Mouse (Mus musculus): ENCODE data around the gene Xpr1. TPM values are rescaled to one million over a fixed set of nuclear protein-coding genes. Genes with fewer than 3 reads are reported as not detected.

Gene Xpr1
- polyA plus RNA-seq, 1 experiment from 2014 or later, result 7.5 TPM

DNA sequence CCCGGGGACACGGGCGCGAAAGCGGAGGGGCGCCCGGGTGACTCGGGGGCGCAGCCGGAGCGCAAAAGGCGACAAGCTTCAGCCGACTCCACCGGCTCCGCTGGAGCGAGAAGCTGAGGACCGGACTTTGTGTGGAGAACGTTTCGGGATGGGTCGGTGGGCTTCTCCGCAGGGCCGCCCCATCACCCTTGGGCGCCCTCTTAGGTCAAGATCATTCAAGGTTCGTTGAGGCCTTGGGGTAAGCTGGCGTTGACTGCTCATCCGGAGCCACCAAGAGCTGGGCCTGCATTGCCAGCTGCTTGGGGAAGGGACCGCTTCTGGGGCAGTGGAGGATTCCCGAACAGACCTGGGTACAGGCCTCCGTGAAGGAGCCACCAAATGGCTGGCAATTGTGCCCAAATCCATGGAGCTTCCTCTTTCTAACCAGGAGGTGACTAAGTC lies 172.4 kb downstream of the Xpr1 start:
- WGBS, result 3% methylated on average over 27 of the region's 29 CpGs

DNA sequence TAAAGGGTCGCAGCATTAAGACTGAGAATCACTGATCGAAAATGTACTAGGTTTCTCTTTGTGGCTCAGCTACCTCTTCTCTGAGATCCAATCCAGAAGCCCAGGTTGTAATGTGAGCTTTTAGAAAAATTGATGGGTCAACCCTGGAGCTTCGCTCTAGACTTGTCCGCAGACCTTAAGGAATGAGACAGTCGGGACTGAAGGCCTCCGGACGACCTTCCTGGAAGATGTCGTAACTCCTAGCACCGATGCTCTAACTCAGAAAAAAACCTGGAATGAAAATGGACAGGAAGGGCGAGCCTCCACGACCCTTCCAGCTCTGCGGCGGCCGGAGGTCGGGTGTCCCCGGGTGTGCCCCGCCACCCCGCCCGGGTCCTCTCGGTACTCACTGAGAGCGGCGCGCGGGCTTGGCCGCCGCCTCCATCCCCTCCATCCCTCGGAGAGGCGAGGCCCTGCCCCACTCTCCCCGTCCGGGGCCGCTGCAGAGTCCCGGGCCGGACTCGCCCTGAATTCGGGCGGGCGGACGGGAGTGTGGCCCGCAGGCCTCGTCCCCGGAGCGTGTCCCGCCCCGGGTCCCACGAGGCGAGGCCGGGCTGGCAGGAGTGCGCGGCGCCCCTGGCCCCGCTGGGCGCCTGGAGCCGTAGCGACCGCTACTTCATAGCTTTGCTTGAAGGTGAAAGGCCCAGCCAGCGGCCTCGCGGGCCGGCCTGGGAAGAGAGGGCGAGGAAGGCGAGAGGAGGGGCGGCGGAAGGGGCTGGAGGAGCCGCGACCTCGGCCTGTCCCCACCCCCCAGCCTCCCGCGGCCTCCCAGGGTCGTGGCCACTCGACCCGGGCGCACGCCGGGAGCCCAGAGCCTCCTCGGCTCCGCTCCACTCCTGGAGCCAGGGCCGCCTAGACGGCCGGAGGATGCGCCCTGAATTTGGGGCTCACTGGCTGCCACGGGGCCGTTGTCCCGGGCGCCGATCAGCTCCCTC lies 173.1 kb downstream of the Xpr1 start, which contains the start of gene BC034090:
TSS of gene BC034090 (minus strand) at position 648 of the 974 bp plus-strand sequence.
- peak; percentile 87 for ATAC-seq (ENCODE audit: low read depth)
- whole genome bisulfite sequencing, result 2% methylated on average over 62 of the region's 85 CpGs
- H3K9ac ChIP-seq (ENCODE audit: low read length), result peak within 1 kb of the TSS; percentile 73
- H3K27me3 ChIP-seq (ENCODE audit: control insufficient read depth, insufficient read depth, low read depth, low read length), result peaks cover 4% of the 10 kb centered on the region; the same call in 1 of the 2 replicates
- H3K36me3 ChIP-seq (ENCODE audit: control insufficient read depth, insufficient read depth, low read length), result no peaks in the 10 kb centered on the region
- H3K4me1 ChIP-seq (replicated peaks; ENCODE audit: control insufficient read depth, insufficient read depth, low read length), result peaks cover 4% of the 10 kb centered on the region; the same call in 1 of the 2 replicates
- H3K4me3 ChIP-seq (ENCODE audit: low read length), result peak within 1 kb of the TSS; percentile 67
- H3K4me2 ChIP-seq (ENCODE audit: low read depth, low read length), result peak within 1 kb of the TSS; percentile 84
- peak within 1 kb of the TSS; percentile 74 for H3K27ac ChIP-seq (ENCODE audit: low read length)
- H3K9me3 ChIP-seq (ENCODE audit: control insufficient read depth, low read length), result no peaks in the 10 kb centered on the region

More for the DNA sequence above, 172.4 kb downstream of the Xpr1 start:
- Histone ChIP-seq H3K36me3 (ENCODE audit: control insufficient read depth, insufficient read depth, low read length) (no peaks in the 10 kb centered on the region), H3K27me3 (ENCODE audit: control insufficient read depth, insufficient read depth, low read depth, low read length) (peaks cover 4% of the 10 kb centered on the region; the same call in 1 of the 2 replicates), H3K4me2 (ENCODE audit: low read depth, low read length) (peak overlapping the region; percentile 84), H3K9me3 (ENCODE audit: control insufficient read depth, low read length) (no peaks in the 10 kb centered on the region), H3K4me3 (ENCODE audit: low read length) (peak overlapping the region; percentile 67), H3K9ac (ENCODE audit: low read length) (peak overlapping the region; percentile 73), H3K27ac (ENCODE audit: low read length) (peak overlapping the region; percentile 74), H3K4me1 (replicated peaks; ENCODE audit: control insufficient read depth, insufficient read depth, low read length) (peaks cover 4% of the 10 kb centered on the region; the same call in 1 of the 2 replicates)
- ATAC-seq (ENCODE audit: low read depth), result peak; percentile 29

DNA sequence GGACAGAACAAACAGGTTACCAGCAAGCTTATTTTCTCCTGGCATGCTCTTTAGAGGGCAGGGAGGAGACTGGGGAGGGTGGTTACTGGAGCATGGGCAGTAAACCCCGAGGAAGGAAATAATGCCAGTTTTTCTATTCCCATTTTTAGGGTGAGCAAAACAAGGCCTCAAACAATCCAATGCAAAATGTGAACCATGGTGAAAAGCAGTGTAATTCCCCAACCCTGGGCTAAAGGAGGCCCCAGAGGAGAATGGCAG lies 174.8 kb downstream of the Xpr1 start:
- no peak for ATAC-seq (ENCODE audit: low read depth)
- Histone ChIP-seq H3K27ac (ENCODE audit: low read length) (no peak overlapping the region), H3K9me3 (ENCODE audit: control insufficient read depth, low read length) (no peaks in the 10 kb centered on the region), H3K36me3 (ENCODE audit: control insufficient read depth, insufficient read depth, low read length) (no peaks in the 10 kb centered on the region), H3K4me2 (ENCODE audit: low read depth, low read length) (no peak overlapping the region), H3K4me1 (replicated peaks; ENCODE audit: control insufficient read depth, insufficient read depth, low read length) (peaks cover 4% of the 10 kb centered on the region; the same call in 1 of the 2 replicates), H3K9ac (ENCODE audit: low read length) (no peak overlapping the region), H3K27me3 (ENCODE audit: control insufficient read depth, insufficient read depth, low read depth, low read length) (peaks cover 4% of the 10 kb centered on the region; the same call in 1 of the 2 replicates), H3K4me3 (ENCODE audit: low read length) (no peak overlapping the region)
- WGBS, result 75% methylated on average over 1 of the region's 1 CpGs

DNA sequence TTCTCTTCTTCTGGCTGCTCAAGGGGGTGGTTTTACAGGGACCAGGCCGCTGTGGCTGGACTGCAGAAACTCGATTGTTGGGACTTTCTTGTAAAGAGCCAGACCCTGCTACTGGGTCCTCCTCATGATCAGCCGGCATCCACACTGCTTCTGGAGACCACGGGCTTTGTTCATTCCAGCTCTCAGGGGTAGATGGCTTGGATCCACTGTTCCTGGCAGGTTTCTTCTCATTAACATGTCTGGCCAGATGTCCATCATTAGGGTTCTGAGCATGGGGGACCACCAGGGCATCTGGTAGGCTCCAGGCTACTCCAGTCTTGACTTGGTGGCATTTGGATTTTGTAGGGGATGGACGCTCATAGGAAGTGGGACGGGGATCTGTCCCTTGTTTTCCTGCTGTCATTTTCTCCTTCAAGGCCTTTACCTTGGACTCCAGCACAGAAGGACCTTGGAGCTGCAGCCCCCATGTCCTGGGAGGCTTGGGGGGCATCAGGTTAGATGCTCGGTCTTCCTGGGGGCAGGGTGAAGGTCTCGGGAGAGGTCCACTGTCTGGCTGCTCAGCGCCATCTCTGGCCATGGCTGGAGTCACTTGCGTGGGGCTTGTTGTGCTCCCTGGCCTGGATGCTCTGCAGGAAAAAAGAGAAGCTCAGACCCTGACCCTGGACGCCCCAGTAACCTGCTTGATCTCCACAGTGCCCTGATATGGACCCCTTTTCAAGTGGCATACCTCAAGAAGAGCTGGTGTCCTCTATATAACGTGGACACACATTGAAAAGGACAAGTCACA lies 175.3 kb downstream of the Xpr1 start:
- Histone ChIP-seq H3K4me3 (ENCODE audit: low read length) (no peak overlapping the region), H3K27ac (ENCODE audit: low read length) (no peak overlapping the region), H3K27me3 (ENCODE audit: control insufficient read depth, insufficient read depth, low read depth, low read length) (peaks cover 4% of the 10 kb centered on the region; the same call in 1 of the 2 replicates), H3K4me1 (replicated peaks; ENCODE audit: control insufficient read depth, insufficient read depth, low read length) (peaks cover 4% of the 10 kb centered on the region; the same call in 1 of the 2 replicates), H3K9ac (ENCODE audit: low read length) (no peak overlapping the region), H3K4me2 (ENCODE audit: low read depth, low read length) (no peak overlapping the region), H3K36me3 (ENCODE audit: control insufficient read depth, insufficient read depth, low read length) (no peaks in the 10 kb centered on the region), H3K9me3 (ENCODE audit: control insufficient read depth, low read length) (no peaks in the 10 kb centered on the region)
- ATAC-seq (ENCODE audit: low read depth), result no peak
- 80% methylated on average over 12 of the region's 12 CpGs for WGBS

DNA sequence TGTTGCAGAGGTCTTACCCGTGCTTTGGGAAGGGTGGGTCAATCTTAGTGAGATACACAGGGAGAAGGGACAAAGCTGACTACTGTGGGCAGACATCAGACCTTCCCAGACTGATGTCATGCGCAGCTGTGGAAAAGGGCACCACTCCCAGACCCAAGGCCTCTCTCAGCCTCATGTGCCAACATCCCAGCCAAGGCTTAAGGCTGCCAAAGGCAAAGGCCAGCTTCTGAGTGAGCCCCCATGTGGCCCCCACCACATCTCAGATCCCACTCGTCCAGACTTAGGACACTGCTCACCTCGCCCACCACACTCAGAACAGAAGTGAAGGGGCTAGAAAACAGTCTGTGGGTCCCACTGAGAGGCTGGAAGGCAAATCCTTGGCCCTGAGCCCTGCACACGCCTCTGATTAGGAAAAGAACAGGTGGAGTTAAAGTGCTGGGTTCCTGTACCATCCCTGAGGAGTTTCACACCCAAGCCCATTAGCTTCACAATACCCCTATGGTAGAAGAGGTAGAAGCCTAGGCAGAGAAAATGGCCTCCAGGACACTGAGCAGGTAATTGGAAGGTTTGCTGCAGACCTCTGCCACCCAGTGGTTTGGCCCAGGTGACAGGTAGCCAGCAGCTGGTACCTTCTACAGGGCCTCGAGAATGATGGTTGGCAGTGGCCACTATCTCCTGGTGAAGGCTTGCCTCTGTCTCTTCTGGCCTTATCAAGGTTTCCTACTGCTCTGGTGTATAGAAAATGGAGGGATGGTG lies 177.1 kb downstream of the Xpr1 start:
- 74% methylated on average over 6 of the region's 6 CpGs for WGBS
- peaks cover 13% of the 10 kb centered on the region for H3K4me1 ChIP-seq (replicated peaks; ENCODE audit: control insufficient read depth, insufficient read depth, low read length)

DNA sequence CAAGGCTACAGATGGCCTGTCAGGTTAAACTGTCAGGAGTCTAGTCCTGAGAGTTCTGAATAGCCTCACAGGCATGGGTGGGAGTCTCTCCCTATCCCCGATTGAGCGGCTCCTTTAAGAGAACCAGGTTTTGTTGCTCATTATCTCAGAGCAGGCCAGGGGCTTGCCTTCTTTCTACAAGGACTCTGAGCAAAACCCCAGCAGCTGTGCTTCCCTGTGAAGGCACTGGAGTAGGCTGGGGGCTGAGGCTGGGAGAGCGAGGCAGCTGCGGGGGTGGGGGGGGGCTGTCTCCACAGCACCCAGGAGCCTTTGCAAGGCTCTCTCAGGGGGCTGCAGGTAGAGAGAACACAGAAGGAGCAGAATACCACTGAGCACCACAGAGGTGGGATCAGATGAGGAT lies 178.0 kb downstream of the Xpr1 start:
- no peaks in the 10 kb centered on the region for H3K36me3 ChIP-seq (ENCODE audit: control insufficient read depth, insufficient read depth, low read length)
- no peak overlapping the region for H3K4me2 ChIP-seq (ENCODE audit: low read depth, low read length)
- H3K9me3 ChIP-seq (ENCODE audit: control insufficient read depth, low read length), result no peaks in the 10 kb centered on the region
- no peak overlapping the region for H3K27ac ChIP-seq (ENCODE audit: low read length)
- H3K9ac ChIP-seq (ENCODE audit: low read length), result no peak overlapping the region
- ATAC-seq (ENCODE audit: low read depth), result no peak
- 84% methylated on average over 4 of the region's 4 CpGs for WGBS
- H3K27me3 ChIP-seq (ENCODE audit: control insufficient read depth, insufficient read depth, low read depth, low read length), result no peaks in the 10 kb centered on the region; the same call in 1 of the 2 replicates
- H3K4me3 ChIP-seq (ENCODE audit: low read length), result no peak overlapping the region
- H3K4me1 ChIP-seq (replicated peaks; ENCODE audit: control insufficient read depth, insufficient read depth, low read length), result peaks cover 14% of the 10 kb centered on the region

More for the DNA sequence above, 177.1 kb downstream of the Xpr1 start:
- no peak overlapping the region for H3K4me2 ChIP-seq (ENCODE audit: low read depth, low read length)
- no peaks in the 10 kb centered on the region for H3K36me3 ChIP-seq (ENCODE audit: control insufficient read depth, insufficient read depth, low read length)
- no peak overlapping the region for H3K27ac ChIP-seq (ENCODE audit: low read length)
- H3K9me3 ChIP-seq (ENCODE audit: control insufficient read depth, low read length), result no peaks in the 10 kb centered on the region
- no peak overlapping the region for H3K9ac ChIP-seq (ENCODE audit: low read length)
- H3K27me3 ChIP-seq (ENCODE audit: control insufficient read depth, insufficient read depth, low read depth, low read length), result peaks cover 4% of the 10 kb centered on the region; the same call in 1 of the 2 replicates
- no peak for ATAC-seq (ENCODE audit: low read depth)
- H3K4me3 ChIP-seq (ENCODE audit: low read length), result no peak overlapping the region

DNA sequence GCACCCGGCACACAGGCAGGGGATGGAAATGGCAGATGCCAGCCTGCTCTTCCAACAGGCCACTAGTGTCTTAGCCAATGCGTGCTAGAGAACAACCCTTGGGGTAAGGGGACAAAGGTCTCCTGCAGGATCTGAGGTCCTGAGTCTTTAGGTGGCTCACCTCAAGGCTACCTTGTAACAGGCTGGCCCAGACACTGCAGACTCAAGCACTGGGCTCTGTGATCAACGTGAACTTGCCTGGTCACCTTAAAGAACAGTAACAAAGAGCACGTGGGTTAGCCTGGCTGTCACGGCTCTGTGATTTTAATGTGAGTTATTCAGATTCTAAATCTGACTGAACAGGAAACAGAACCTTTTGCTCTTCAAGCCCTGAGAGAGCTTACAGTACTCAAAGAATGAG lies 179.1 kb downstream of the Xpr1 start:
- H3K4me3 ChIP-seq (ENCODE audit: low read length), result no peak overlapping the region
- H3K27ac ChIP-seq (ENCODE audit: low read length), result no peak overlapping the region
- H3K27me3 ChIP-seq (ENCODE audit: control insufficient read depth, insufficient read depth, low read depth, low read length), result no peaks in the 10 kb centered on the region
- ATAC-seq (ENCODE audit: low read depth), result no peak
- no peak overlapping the region for H3K9ac ChIP-seq (ENCODE audit: low read length)
- WGBS, result 89% methylated on average over 5 of the region's 5 CpGs
- H3K4me2 ChIP-seq (ENCODE audit: low read depth, low read length), result no peak overlapping the region
- no peaks in the 10 kb centered on the region for H3K9me3 ChIP-seq (ENCODE audit: control insufficient read depth, low read length)
- peaks cover 20% of the 10 kb centered on the region for H3K4me1 ChIP-seq (replicated peaks; ENCODE audit: control insufficient read depth, insufficient read depth, low read length)
- H3K36me3 ChIP-seq (ENCODE audit: control insufficient read depth, insufficient read depth, low read length), result no peaks in the 10 kb centered on the region

DNA sequence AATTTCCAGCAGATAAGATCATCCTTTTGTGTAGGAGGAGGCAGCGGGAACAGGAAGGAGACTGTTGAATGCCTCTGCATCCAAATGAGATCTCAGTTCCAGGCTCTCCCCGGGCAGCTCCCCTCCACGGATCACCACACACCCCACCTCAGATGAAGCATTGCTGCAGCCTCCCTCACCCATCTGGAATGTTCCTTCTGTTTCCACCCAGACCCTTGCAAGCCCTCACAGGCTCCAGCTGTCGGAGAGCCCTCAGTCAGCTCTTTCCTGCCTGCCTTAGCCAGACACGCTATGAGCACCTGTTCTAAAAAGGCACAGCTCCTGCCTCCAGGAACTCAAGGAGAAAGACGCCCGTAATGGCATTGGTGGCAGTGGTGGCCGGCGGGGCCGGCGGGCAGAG lies 179.8 kb downstream of the Xpr1 start:
- Histone ChIP-seq H3K4me1 (replicated peaks; ENCODE audit: control insufficient read depth, insufficient read depth, low read length) (peaks cover 26% of the 10 kb centered on the region), H3K27me3 (ENCODE audit: control insufficient read depth, insufficient read depth, low read depth, low read length) (no peaks in the 10 kb centered on the region), H3K27ac (ENCODE audit: low read length) (no peak overlapping the region), H3K4me2 (ENCODE audit: low read depth, low read length) (no peak overlapping the region), H3K9me3 (ENCODE audit: control insufficient read depth, low read length) (no peaks in the 10 kb centered on the region), H3K36me3 (ENCODE audit: control insufficient read depth, insufficient read depth, low read length) (no peaks in the 10 kb centered on the region), H3K4me3 (ENCODE audit: low read length) (no peak overlapping the region), H3K9ac (ENCODE audit: low read length) (no peak overlapping the region)
- ATAC-seq (ENCODE audit: low read depth), result no peak
- WGBS, result 73% methylated on average over 11 of the region's 11 CpGs

Data from lung, embryonic 16.5 days (tissue).